Mouse (Mus musculus) thymus, adult 2 months (tissue): ENCODE measurements around the gene Atad5.

Source experiments
- CTCF ChIP-seq: fragments of 200-500 bp; IDR thresholded peaks from 2 replicates; pipeline ENCODE4 v1.5.1; 2012; ENCODE audit warnings: mild to moderate bottlenecking, control low read depth, low read length, moderate library complexity, borderline replicate concordance; ENCODE audit not compliant: control insufficient read depth, poor library complexity, insufficient read depth; ENCODE audit errors: extremely low read depth
- POLR2A ChIP-seq: fragments of 200-500 bp; IDR thresholded peaks from 2 replicates; pipeline ENCODE4 v1.6.1; 2012; ENCODE audit warnings: mild to moderate bottlenecking, low read length, control low read depth, moderate library complexity; ENCODE audit not compliant: control insufficient read depth, poor library complexity, insufficient read depth; ENCODE audit errors: extremely low read depth

DNA sequence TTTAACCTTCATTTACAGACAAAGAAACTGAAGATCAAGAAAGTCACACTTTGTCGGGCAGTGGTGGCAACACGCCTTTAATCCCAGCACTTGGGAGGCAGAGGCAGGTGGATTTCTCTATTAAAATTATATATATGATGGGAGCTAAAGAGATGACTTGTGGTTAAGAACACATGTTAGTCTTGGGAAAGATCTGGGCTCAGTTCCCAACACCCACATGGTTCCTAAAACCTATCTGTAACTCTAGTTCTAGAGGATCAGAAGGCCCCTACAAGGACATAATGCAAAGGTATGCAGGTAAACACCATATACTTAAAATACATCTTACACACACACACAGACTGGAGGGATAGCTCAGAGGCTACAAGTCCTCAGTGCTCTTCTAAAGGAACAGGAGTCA lies 18.2 kb upstream of the Atad5 start:
- TF ChIP-seq CTCF, result no peak
- no peak for TF ChIP-seq POLR2A
